Mouse (Mus musculus): ENCODE data around the gene Foxp1. TPM values are rescaled to one million over a fixed set of nuclear protein-coding genes. Genes with fewer than 3 reads are reported as not detected.
A peak's percentile ranks its signal among the peaks of the same experiment; 100 is the strongest.

Gene Foxp1
- polyA plus RNA-seq, 1 experiment, result 162 TPM

DNA sequence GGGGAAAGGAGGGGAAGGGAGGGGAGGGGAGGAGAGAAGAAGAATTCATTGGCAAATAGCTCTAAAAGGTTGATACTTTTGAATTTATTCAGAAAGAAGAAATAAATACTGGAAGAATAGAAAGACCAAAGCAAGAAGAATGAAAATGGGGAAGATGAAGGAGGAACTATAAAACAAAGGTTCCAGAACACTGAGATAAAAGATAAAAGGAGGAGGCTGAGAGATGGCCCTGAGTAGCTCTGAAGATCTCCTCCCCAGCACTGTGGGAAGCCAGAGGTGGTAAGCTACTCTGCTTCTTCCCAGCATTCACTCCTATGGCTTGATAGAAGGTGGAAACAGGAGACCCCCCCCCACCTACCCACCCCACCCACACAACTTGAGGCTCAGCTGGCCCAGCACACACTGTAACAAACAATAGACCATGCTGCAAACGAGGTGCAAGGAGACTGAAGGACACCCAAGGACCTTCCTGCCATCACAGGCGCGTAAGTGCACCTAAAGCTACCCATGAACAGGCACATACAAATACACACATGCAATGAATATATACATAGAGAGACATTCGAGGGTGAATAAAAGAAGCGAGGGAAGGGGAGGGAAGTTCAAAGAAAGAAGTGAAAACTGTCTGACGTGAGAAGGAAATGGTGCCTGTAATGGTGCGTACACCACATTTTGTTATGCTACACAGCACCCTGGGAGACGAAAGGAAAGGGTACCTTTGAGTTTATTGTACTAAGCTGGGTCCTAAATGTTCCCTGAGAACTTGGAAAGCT lies 200.2 kb downstream of the Foxp1 start:
- WGBS, result 34% methylated on average over 8 of the region's 8 CpGs
- peaks cover 6% of the 10 kb centered on the region; the same call in 1 of the 2 replicates for H3K4me1 ChIP-seq (ENCODE audit: control insufficient read depth, insufficient read depth, insufficient read length)

GRCm38 (mm10) chr6:99320444-99320843 lies 202.1 kb downstream of the Foxp1 start:
- Histone ChIP-seq H3K4me3 (ENCODE audit: extremely low read depth, insufficient read depth, insufficient read length) (no peak overlapping the region), H3K27me3 (ENCODE audit: control insufficient read depth, insufficient read depth, low read length) (no peaks in the 10 kb centered on the region), H3K27ac (ENCODE audit: insufficient read depth, low read length) (no peak overlapping the region), H3K4me1 (ENCODE audit: control insufficient read depth, insufficient read depth, insufficient read length) (peaks cover 6% of the 10 kb centered on the region; the same call in 1 of the 2 replicates), H3K36me3 (ENCODE audit: control insufficient read depth, insufficient read depth, low read length) (no peaks in the 10 kb centered on the region)
- 91% methylated on average over 8 of the region's 8 CpGs for WGBS
- TF ChIP-seq CTCF (IDR thresholded peaks at IDR 0.05; ENCODE audit: extremely low read depth, insufficient read depth, insufficient read length, insufficient replicate concordance) (no peak), POLR2A (IDR thresholded peaks at IDR 0.05; ENCODE audit: low read depth, low read length) (no peak)
- no peak for DNase-seq (ENCODE audit: low read depth in 1 of 2, low spot score in 2 of 2)

More for the DNA sequence above, 200.2 kb downstream of the Foxp1 start:
- TF ChIP-seq CTCF (IDR thresholded peaks at IDR 0.05; ENCODE audit: extremely low read depth, insufficient read depth, insufficient read length, insufficient replicate concordance) (no peak), POLR2A (IDR thresholded peaks at IDR 0.05; ENCODE audit: low read depth, low read length) (no peak)
- H3K27ac ChIP-seq (ENCODE audit: insufficient read depth, low read length), result peak overlapping the region; percentile 77
- peak overlapping the region; percentile 2; the same call in 1 of the 2 replicates for H3K4me3 ChIP-seq (ENCODE audit: extremely low read depth, insufficient read depth, insufficient read length)
- no peaks in the 10 kb centered on the region for H3K27me3 ChIP-seq (ENCODE audit: control insufficient read depth, insufficient read depth, low read length)
- DNase-seq (ENCODE audit: low read depth in 1 of 2, low spot score in 2 of 2), result no peak
- H3K36me3 ChIP-seq (ENCODE audit: control insufficient read depth, insufficient read depth, low read length), result no peaks in the 10 kb centered on the region

- TF ChIP-seq CTCF (IDR thresholded peaks at IDR 0.05; ENCODE audit: extremely low read depth, insufficient read depth, insufficient read length, insufficient replicate concordance) (no peak), POLR2A (IDR thresholded peaks at IDR 0.05; ENCODE audit: low read depth, low read length) (no peak)
- H3K27me3 ChIP-seq (ENCODE audit: control insufficient read depth, insufficient read depth, low read length), result no peaks in the 10 kb centered on the region
- no peak overlapping the region for H3K4me3 ChIP-seq (ENCODE audit: extremely low read depth, insufficient read depth, insufficient read length)
- no peak overlapping the region for H3K27ac ChIP-seq (ENCODE audit: insufficient read depth, low read length)
- no peak for DNase-seq (ENCODE audit: low read depth in 1 of 2, low spot score in 2 of 2)
- H3K36me3 ChIP-seq (ENCODE audit: control insufficient read depth, insufficient read depth, low read length), result no peaks in the 10 kb centered on the region
- 91% methylated on average over 19 of the region's 19 CpGs for WGBS
- H3K4me1 ChIP-seq (ENCODE audit: control insufficient read depth, insufficient read depth, insufficient read length), result peaks cover 6% of the 10 kb centered on the region; the same call in 1 of the 2 replicates
Observed at GRCm38 (mm10) chr6:99319415-99320405, 202.8 kb downstream of the Foxp1 start.

DNA sequence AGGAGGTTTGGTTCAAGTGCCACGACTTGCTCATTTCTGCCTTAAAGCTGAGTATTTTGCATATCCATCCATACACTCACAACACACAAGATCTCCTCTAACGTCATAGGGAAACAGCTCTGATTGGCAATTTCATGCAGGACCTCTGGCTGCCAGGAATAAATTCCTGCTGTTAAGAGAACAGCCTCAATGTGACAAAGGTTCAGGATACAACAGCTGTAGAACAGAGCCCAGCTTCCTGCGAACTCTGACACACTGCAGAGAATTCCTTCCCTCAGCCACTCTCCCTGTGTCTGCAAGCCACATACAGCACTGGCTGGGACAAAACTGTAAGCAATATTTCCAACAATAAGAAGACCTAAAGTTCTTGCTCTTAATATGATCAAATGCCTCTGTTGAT lies 207.8 kb downstream of the Foxp1 start:
- TF ChIP-seq POLR2A (IDR thresholded peaks at IDR 0.05; ENCODE audit: low read depth, low read length), result no peak
- TF ChIP-seq CTCF (IDR thresholded peaks at IDR 0.05; ENCODE audit: extremely low read depth, insufficient read depth, insufficient read length, insufficient replicate concordance), result no peak
- DNase-seq (ENCODE audit: low read depth in 1 of 2, low spot score in 2 of 2), result no peak
- H3K27ac ChIP-seq (ENCODE audit: insufficient read depth, low read length), result no peak overlapping the region
- H3K36me3 ChIP-seq (ENCODE audit: control insufficient read depth, insufficient read depth, low read length), result no peaks in the 10 kb centered on the region; the same call in 1 of the 2 replicates
- no peak overlapping the region for H3K4me3 ChIP-seq (ENCODE audit: extremely low read depth, insufficient read depth, insufficient read length)
- 84% methylated on average over 3 of the region's 3 CpGs for whole genome bisulfite sequencing
- H3K4me1 ChIP-seq (ENCODE audit: control insufficient read depth, insufficient read depth, insufficient read length), result no peaks in the 10 kb centered on the region; the same call in 1 of the 2 replicates
- no peaks in the 10 kb centered on the region for H3K27me3 ChIP-seq (ENCODE audit: control insufficient read depth, insufficient read depth, low read length)

DNA sequence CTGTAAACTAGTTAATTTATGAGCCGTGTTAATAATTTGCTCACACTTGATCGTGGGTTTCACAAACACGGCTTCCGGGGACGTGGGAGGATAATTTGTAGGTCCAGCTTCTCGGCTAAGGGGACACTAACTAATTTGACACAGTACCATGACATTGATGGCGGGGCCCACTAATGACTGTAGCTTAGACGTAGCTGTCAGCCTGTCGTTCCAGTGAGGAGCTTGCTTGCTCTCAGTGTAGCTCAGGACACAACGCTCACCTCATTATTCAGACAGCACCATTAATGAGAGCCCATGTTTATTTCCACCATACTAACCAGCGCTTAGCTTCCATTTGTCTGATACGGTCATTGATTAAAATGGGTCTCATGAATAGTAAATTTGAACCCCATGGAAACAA lies 212.0 kb downstream of the Foxp1 start:
- TF ChIP-seq CTCF (IDR thresholded peaks at IDR 0.05; ENCODE audit: extremely low read depth, insufficient read depth, insufficient read length, insufficient replicate concordance), result no peak
- no peak for TF ChIP-seq POLR2A (IDR thresholded peaks at IDR 0.05; ENCODE audit: low read depth, low read length)
- Histone ChIP-seq H3K27ac (ENCODE audit: insufficient read depth, low read length) (no peak overlapping the region), H3K27me3 (ENCODE audit: control insufficient read depth, insufficient read depth, low read length) (no peaks in the 10 kb centered on the region), H3K4me1 (ENCODE audit: control insufficient read depth, insufficient read depth, insufficient read length) (peaks cover 7% of the 10 kb centered on the region; the same call in 1 of the 2 replicates), H3K4me3 (ENCODE audit: extremely low read depth, insufficient read depth, insufficient read length) (no peak overlapping the region), H3K36me3 (ENCODE audit: control insufficient read depth, insufficient read depth, low read length) (peaks cover 2% of the 10 kb centered on the region; the same call in 1 of the 2 replicates)
- 94% methylated on average over 12 of the region's 12 CpGs for WGBS
- DNase-seq (ENCODE audit: low read depth in 1 of 2, low spot score in 2 of 2), result no peak

- Histone ChIP-seq H3K27ac (ENCODE audit: insufficient read depth, low read length) (no peak overlapping the region), H3K27me3 (ENCODE audit: control insufficient read depth, insufficient read depth, low read length) (no peaks in the 10 kb centered on the region), H3K4me1 (ENCODE audit: control insufficient read depth, insufficient read depth, insufficient read length) (peaks cover 10% of the 10 kb centered on the region; the same call in 1 of the 2 replicates), H3K36me3 (ENCODE audit: control insufficient read depth, insufficient read depth, low read length) (peaks cover 2% of the 10 kb centered on the region; the same call in 1 of the 2 replicates), H3K4me3 (ENCODE audit: extremely low read depth, insufficient read depth, insufficient read length) (no peak overlapping the region)
- 94% methylated on average over 3 of the region's 3 CpGs for WGBS
- no peak for TF ChIP-seq CTCF (IDR thresholded peaks at IDR 0.05; ENCODE audit: extremely low read depth, insufficient read depth, insufficient read length, insufficient replicate concordance)
- no peak for TF ChIP-seq POLR2A (IDR thresholded peaks at IDR 0.05; ENCODE audit: low read depth, low read length)
- no peak for DNase-seq (ENCODE audit: low read depth in 1 of 2, low spot score in 2 of 2)
Observed at GRCm38 (mm10) chr6:99310171-99310500, 212.4 kb downstream of the Foxp1 start.
